Mouse (Mus musculus): ENCODE measurements at regions not wholly inside any gene's neighbourhood (a gene's known extent, or its start where the extent isn't known, plus 50 kb on each side); places are given as distances from the start of the nearest gene placed in this dataset.

DNA sequence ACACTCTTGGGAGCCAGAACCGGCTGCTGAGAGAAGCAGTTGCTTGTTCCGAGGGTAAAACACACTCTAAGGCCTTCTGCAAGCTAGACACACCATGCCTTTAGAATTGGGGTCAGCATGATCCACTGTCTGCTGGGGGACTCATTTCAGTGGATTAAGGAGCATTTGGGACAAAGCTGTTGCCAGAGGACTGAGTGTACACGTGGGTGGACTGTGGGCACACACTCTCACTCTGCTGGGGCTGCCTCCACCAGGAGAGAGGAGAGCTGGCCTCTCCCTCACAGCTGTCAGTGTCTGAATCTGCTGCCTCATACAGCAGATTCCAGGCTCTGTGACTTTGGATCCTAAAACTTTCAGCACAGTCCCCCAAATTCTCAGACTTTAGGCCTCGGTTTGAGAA lies 161.2 kb upstream of the Rreb1 start:
- H3K4me3 ChIP-seq (ENCODE audit: low read depth, low read length) = no peak overlapping the region
- H3K9ac ChIP-seq (replicated peaks) = no peak overlapping the region
- TF ChIP-seq CTCF (IDR thresholded peaks at IDR 0.05; ENCODE audit: low read depth) = no peak
- no peak for TF ChIP-seq EP300 (IDR thresholded peaks at IDR 0.05; ENCODE audit: low read depth)
- no peak overlapping the region for H3K4me2 ChIP-seq (ENCODE audit: low read depth, low read length)
- DNase-seq (no peak), ATAC-seq (no peak)
- H3K27me3 ChIP-seq (ENCODE audit: insufficient read depth, low read length) = no peaks in the 10 kb centered on the region
- H3K4me1 ChIP-seq (ENCODE audit: insufficient read depth) = peaks cover 18% of the 10 kb centered on the region
- H3K27ac ChIP-seq (ENCODE audit: low read depth) = no peak overlapping the region
- no peaks in the 10 kb centered on the region for H3K36me3 ChIP-seq (replicated peaks; ENCODE audit: insufficient read depth, low read length)
- WGBS (ENCODE audit: insufficient replicate concordance) = 74% methylated on average over 4 of the region's 4 CpGs
- no peaks in the 10 kb centered on the region for H3K9me3 ChIP-seq (ENCODE audit: low read length)

DNA sequence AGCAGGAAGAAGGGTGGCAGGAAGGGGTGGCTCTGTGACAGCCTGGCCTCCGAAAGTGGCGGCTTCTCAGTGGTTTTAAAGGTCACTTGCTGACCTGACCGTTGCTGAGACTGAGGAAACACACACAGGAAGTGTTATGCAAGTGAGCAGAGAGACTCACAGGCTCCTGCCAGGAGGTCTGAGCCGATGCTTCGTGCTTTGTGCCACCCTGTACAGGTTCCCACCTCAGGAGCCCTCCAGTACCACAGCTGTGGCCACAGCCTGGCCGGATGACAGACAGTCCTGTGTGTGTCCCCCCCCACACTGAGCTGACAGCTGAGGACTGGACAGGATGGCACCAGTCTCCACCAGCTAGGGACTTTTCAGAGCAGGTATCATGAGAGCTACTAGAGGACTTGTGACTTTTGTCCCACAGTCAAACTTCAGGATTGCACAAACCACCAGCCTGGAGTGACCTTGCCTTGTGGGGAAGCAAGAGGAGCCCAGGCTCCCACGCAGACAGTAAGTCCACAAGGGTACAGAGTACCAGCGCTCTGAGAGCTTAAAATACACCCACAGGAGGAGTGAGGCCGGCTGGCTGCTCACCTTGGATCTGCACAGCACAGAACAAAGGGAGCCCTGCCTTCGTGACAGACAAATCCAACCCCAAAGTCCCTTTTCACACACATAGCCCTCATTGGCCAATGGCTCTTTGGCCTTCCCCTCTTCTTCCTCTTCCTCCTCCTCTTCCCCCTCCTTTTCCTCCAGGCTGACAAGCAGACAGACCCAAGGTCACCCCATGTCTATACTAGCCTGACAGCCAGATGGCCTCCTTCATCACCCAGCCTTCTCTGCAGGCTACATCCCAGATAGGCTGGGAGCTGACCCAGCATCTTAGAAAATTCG lies 158.1 kb upstream of the Rreb1 start:
- WGBS (ENCODE audit: insufficient replicate concordance) = 17% methylated on average over 11 of the region's 11 CpGs
- peak; percentile 92 for ATAC-seq
- Histone ChIP-seq H3K4me3 (ENCODE audit: low read depth, low read length) (no peak overlapping the region), H3K4me1 (ENCODE audit: insufficient read depth) (peaks cover 23% of the 10 kb centered on the region), H3K27ac (ENCODE audit: low read depth) (peak overlapping the region; percentile 98), H3K27me3 (ENCODE audit: insufficient read depth, low read length) (no peaks in the 10 kb centered on the region), H3K9ac (replicated peaks) (peak overlapping the region; percentile 36; the same call in 1 of the 2 replicates), H3K4me2 (ENCODE audit: low read depth, low read length) (peak overlapping the region; percentile 46), H3K36me3 (replicated peaks; ENCODE audit: insufficient read depth, low read length) (no peaks in the 10 kb centered on the region), H3K9me3 (ENCODE audit: low read length) (no peaks in the 10 kb centered on the region)
- TF ChIP-seq CTCF (IDR thresholded peaks at IDR 0.05; ENCODE audit: low read depth) = no peak
- peak; percentile 65; the same call in 1 of the 2 replicates for TF ChIP-seq EP300 (IDR thresholded peaks at IDR 0.05; ENCODE audit: low read depth)
- peak; percentile 75 for DNase-seq

DNA sequence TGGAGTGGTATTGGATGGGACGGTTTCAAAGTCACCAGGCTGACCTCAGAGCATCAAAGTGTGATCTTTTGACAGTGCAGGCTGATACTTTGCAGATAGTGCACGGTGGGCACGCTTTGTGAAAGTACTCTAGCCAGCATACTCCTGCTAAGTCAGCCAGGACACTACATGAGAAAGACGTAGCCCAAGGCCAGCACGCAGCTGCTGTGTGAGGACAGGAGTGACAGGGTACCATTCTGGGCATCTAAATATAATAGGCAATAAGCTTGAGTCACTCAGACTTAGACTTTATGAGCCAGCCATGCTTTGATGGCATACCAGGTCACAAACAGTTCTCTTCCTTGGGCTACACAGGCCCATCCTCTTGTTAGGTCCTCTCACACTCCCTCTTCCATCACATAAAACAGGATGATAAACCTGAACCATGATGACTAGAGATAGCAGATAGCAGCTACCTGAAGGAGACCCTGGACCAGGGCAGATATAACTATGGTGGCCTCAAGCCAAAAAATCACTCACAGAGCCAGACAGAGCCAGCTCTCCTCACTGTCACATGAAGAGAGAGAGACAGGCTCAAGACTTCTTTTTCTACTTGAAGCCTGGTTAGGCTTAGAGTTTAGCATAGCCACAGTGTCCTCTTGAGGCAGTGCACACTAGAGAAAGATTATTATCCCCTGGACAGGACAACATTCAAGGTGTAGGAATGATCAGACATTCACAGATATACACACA lies 156.7 kb upstream of the Rreb1 start:
- no peak overlapping the region for H3K27ac ChIP-seq (ENCODE audit: low read depth)
- 82% methylated on average over 5 of the region's 5 CpGs for WGBS (ENCODE audit: insufficient replicate concordance)
- no peak for ATAC-seq

DNA sequence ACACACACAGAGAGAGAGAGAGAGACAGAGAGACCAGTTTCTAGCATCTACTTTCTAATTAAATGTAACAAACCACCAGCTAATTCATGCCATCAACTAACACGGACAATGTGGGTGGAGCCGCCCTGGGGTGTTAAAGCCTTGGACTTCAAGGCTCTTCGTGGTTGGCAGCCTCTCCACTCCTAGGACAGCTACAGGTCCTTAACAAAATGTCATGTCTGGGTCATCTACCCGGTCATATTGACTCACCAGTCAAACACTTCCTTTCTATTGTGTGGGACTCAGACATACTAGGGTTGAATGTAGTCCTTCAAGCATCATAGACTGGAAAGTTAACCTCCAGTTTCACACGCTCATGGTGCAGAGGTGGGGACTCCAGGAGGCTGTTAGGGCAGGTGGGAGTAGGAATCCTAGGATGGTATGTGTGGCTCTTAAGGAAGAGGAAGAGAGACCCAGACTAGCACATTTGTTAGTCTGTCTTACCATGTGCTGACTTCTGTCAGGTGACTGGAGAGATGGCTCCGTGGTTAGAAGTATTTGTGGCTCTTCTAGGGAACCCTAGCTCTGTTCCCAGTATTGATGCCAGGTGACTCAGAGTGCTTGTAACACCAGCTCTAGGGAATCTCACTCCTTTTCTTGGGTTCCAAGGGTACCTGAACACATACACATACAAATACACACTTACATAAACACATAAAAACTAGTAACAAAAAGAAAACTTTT lies 155.7 kb upstream of the Rreb1 start:
- no peak for DNase-seq

More for the DNA sequence above, 156.7 kb upstream of the Rreb1 start:
- Histone ChIP-seq H3K4me1 (ENCODE audit: insufficient read depth) (peaks cover 27% of the 10 kb centered on the region), H3K9me3 (ENCODE audit: low read length) (no peaks in the 10 kb centered on the region), H3K4me2 (ENCODE audit: low read depth, low read length) (no peak overlapping the region), H3K36me3 (replicated peaks; ENCODE audit: insufficient read depth, low read length) (no peaks in the 10 kb centered on the region), H3K27me3 (ENCODE audit: insufficient read depth, low read length) (no peaks in the 10 kb centered on the region), H3K4me3 (ENCODE audit: low read depth, low read length) (no peak overlapping the region), H3K9ac (replicated peaks) (no peak overlapping the region)
- DNase-seq = no peak
- no peak for TF ChIP-seq EP300 (IDR thresholded peaks at IDR 0.05; ENCODE audit: low read depth)
- 0 out of 2 replicates have a peak, but pooled peaks have one; percentile 8 for TF ChIP-seq CTCF (IDR thresholded peaks at IDR 0.05; ENCODE audit: low read depth)

DNA sequence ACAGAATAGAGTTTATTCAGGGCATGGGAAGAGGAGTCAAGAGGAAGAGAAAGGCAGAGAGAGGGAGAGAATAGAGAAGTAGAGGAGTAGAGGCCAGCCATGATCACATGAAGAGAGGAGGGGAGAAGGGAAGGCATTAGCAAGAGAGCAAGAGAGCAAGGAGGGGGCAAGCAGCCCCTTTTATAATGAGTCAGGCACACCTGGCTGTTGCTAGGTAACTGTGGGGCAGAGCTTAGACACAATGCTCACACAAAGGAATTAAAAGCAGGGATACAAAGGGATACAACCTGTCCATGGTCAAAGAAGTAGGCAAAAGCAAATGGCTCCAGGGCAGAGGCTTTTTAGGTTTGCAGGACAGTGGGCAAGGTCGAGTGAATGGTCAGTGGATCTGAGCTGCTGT lies 153.5 kb upstream of the Rreb1 start:
- DNase-seq = no peak
- Histone ChIP-seq H3K36me3 (replicated peaks; ENCODE audit: insufficient read depth, low read length) (no peaks in the 10 kb centered on the region), H3K27ac (ENCODE audit: low read depth) (peak overlapping the region; percentile 82), H3K4me2 (ENCODE audit: low read depth, low read length) (no peak overlapping the region), H3K4me1 (ENCODE audit: insufficient read depth) (peaks cover 36% of the 10 kb centered on the region), H3K9me3 (ENCODE audit: low read length) (no peaks in the 10 kb centered on the region), H3K27me3 (ENCODE audit: insufficient read depth, low read length) (no peaks in the 10 kb centered on the region), H3K4me3 (ENCODE audit: low read depth, low read length) (no peak overlapping the region), H3K9ac (replicated peaks) (no peak overlapping the region)
- WGBS (ENCODE audit: insufficient replicate concordance) = 68% methylated on average over 1 of the region's 1 CpGs
- ATAC-seq = no peak
- no peak for TF ChIP-seq EP300 (IDR thresholded peaks at IDR 0.05; ENCODE audit: low read depth)
- no peak for TF ChIP-seq CTCF (IDR thresholded peaks at IDR 0.05; ENCODE audit: low read depth)

More for the DNA sequence above, 155.7 kb upstream of the Rreb1 start:
- H3K4me2 ChIP-seq (ENCODE audit: low read depth, low read length) = no peak overlapping the region
- peaks cover 27% of the 10 kb centered on the region for H3K4me1 ChIP-seq (ENCODE audit: insufficient read depth)
- ATAC-seq = no peak
- H3K27me3 ChIP-seq (ENCODE audit: insufficient read depth, low read length) = no peaks in the 10 kb centered on the region
- no peaks in the 10 kb centered on the region for H3K36me3 ChIP-seq (replicated peaks; ENCODE audit: insufficient read depth, low read length)
- no peak overlapping the region for H3K9ac ChIP-seq (replicated peaks)
- H3K9me3 ChIP-seq (ENCODE audit: low read length) = no peaks in the 10 kb centered on the region
- WGBS (ENCODE audit: insufficient replicate concordance) = 44% methylated on average over 6 of the region's 6 CpGs
- no peak overlapping the region for H3K4me3 ChIP-seq (ENCODE audit: low read depth, low read length)
- TF ChIP-seq CTCF (IDR thresholded peaks at IDR 0.05; ENCODE audit: low read depth) = no peak
- H3K27ac ChIP-seq (ENCODE audit: low read depth) = no peak overlapping the region
